Mouse (Mus musculus) spleen, adult 2 months (tissue): Measurements from ENCODE around the gene Arv1. TPM values are rescaled to one million over a fixed set of nuclear protein-coding genes. Genes with fewer than 3 reads are reported as not detected.
A peak's percentile ranks its signal among the peaks of the same experiment; 100 is the strongest.

Source experiments
- DNase-seq, 2 experiments: peaks; one replicate each; pipeline versions ENCODE4 v3.0.0 to v3.0.0-alpha.2; 2012 to 2021; ENCODE audit warnings: low spot score in 2 of 2, low read depth in 1 of 2
- H3K27ac ChIP-seq: fragments of 200-500 bp; 2 replicates; pipeline ENCODE4 v1.5.1; 2012; ENCODE audit warnings: low read length, inconsistent platforms; ENCODE audit not compliant: insufficient read depth
- H3K27me3 ChIP-seq: fragments of 200-500 bp; 2 replicates; pipeline ENCODE4 v1.6.1; 2012; ENCODE audit warnings: mild to moderate bottlenecking, moderate library complexity, low read length, inconsistent platforms; ENCODE audit not compliant: control insufficient read depth, insufficient read depth
- H3K36me3 ChIP-seq: fragments of 200-500 bp; 2 replicates; pipeline ENCODE4 v1.6.1; 2012; ENCODE audit warnings: mild to moderate bottlenecking, low read length, inconsistent platforms; ENCODE audit not compliant: control insufficient read depth, insufficient read depth
- H3K4me1 ChIP-seq: fragments of 200-500 bp; 2 replicates; pipeline ENCODE4 v1.6.1; 2011; ENCODE audit warnings: inconsistent platforms; ENCODE audit not compliant: control insufficient read depth, insufficient read depth, insufficient read length
- H3K4me3 ChIP-seq: fragments of 200-500 bp; 2 replicates; pipeline ENCODE4 v1.5.1; 2011; ENCODE audit warnings: mild to moderate bottlenecking, inconsistent platforms; ENCODE audit not compliant: insufficient read depth, insufficient read length; ENCODE audit errors: extremely low read depth
- CTCF ChIP-seq: fragments of 200-500 bp; IDR thresholded peaks from 2 replicates; pipeline ENCODE4 v1.5.1; 2011; ENCODE audit warnings: mild to moderate bottlenecking, inconsistent platforms; ENCODE audit not compliant: insufficient read depth, insufficient read length, insufficient replicate concordance; ENCODE audit errors: extremely low read depth
- POLR2A ChIP-seq: fragments of 200-500 bp; IDR thresholded peaks from 2 replicates; pipeline ENCODE4 v1.6.1; 2011; ENCODE audit warnings: low read depth, low read length, inconsistent platforms
- WGBS: fragments of 180-500 bp; shearing (Covaris S2); methylation state at CpG from one replicate; pipeline ENCODE4 v1.1.7; 2018; 5-methylcytosine and 5-hydroxymethylcytosine counted together
- polyA plus RNA-seq: library from polyadenylated mRNA; depleted of rRNA; stranded (reverse); fragments of >200 nt; gene quantifications from 2 replicates; pipeline ENCODE4 v1.2.3, GENCODE M21; 2012; rRNA removed

Gene Arv1
- polyA plus RNA-seq, result 18.0 and 19.4 TPM in 2 replicates

- Histone ChIP-seq H3K27ac (peak within 1 kb of the TSS; percentile 72), H3K36me3 (0 out of 2 replicates have a peak, but pooled peaks cover 3% of the 10 kb centered on the region), H3K4me3 (peak within 1 kb of the TSS; percentile 86), H3K27me3 (no peaks in the 10 kb centered on the region), H3K4me1 (peaks cover 7% of the 10 kb centered on the region; the same call in 1 of the 2 replicates)
- peak; percentile 93 to 96 for DNase-seq
- TF ChIP-seq POLR2A (peak; percentile 14), CTCF (no peak)
- under 1% methylated on average over 59 of the region's 59 CpGs for WGBS
These were observed at the start of gene Arv1, which contains the start of gene Ttc13 for GRCm38 (mm10) chr8:124721862-124722515. Gene Arv1 (plus strand): TSS chr8:124722139. Gene Ttc13 (minus strand): TSS chr8:124721983.

GRCm38 (mm10) chr8:124672345-124672744, 49.6 kb upstream of the Arv1 start:
- peaks cover 21% of the 10 kb centered on the region for H3K36me3 ChIP-seq
- no peak for DNase-seq
- H3K27ac ChIP-seq, result no peak overlapping the region
- H3K27me3 ChIP-seq, result no peaks in the 10 kb centered on the region
- H3K4me3 ChIP-seq, result no peak overlapping the region
- H3K4me1 ChIP-seq, result no peaks in the 10 kb centered on the region
- no peak for TF ChIP-seq CTCF
- TF ChIP-seq POLR2A, result no peak
- 90% methylated on average over 2 of the region's 2 CpGs for WGBS

GRCm38 (mm10) chr8:124676661-124677060, 45.3 kb upstream of the Arv1 start:
- Histone ChIP-seq H3K36me3 (peaks cover 36% of the 10 kb centered on the region), H3K27ac (no peak overlapping the region), H3K27me3 (no peaks in the 10 kb centered on the region), H3K4me1 (no peaks in the 10 kb centered on the region), H3K4me3 (no peak overlapping the region)
- no peak for DNase-seq
- TF ChIP-seq CTCF (no peak), POLR2A (no peak)
- WGBS, result 67% methylated on average over 4 of the region's 4 CpGs

GRCm38 (mm10) chr8:124677078-124677477, 44.9 kb upstream of the Arv1 start:
- WGBS, result 93% methylated on average over 7 of the region's 7 CpGs
- Histone ChIP-seq H3K36me3 (peaks cover 40% of the 10 kb centered on the region), H3K4me1 (no peaks in the 10 kb centered on the region), H3K27ac (no peak overlapping the region), H3K27me3 (no peaks in the 10 kb centered on the region), H3K4me3 (no peak overlapping the region)
- TF ChIP-seq POLR2A, result no peak
- TF ChIP-seq CTCF, result no peak
- DNase-seq, result no peak

GRCm38 (mm10) chr8:124677486-124677885, 44.5 kb upstream of the Arv1 start:
- 75% methylated on average over 12 of the region's 12 CpGs for WGBS
- DNase-seq, result peak in 1 of 2 experiments; percentile 35

GRCm38 (mm10) chr8:124678246-124678645, 43.7 kb upstream of the Arv1 start:
- no peak for DNase-seq
- H3K4me3 ChIP-seq, result no peak overlapping the region
- H3K36me3 ChIP-seq, result peaks cover 39% of the 10 kb centered on the region
- H3K27ac ChIP-seq, result no peak overlapping the region
- H3K4me1 ChIP-seq, result no peaks in the 10 kb centered on the region
- TF ChIP-seq CTCF, result no peak
- TF ChIP-seq POLR2A, result no peak
- no peaks in the 10 kb centered on the region for H3K27me3 ChIP-seq
- WGBS, result 94% methylated on average over 13 of the region's 13 CpGs

More at GRCm38 (mm10) chr8:124677486-124677885, 44.5 kb upstream of the Arv1 start:
- H3K36me3 ChIP-seq, result peaks cover 43% of the 10 kb centered on the region
- H3K27ac ChIP-seq, result no peak overlapping the region
- no peak overlapping the region for H3K4me3 ChIP-seq
- H3K4me1 ChIP-seq, result no peaks in the 10 kb centered on the region
- H3K27me3 ChIP-seq, result no peaks in the 10 kb centered on the region
- peak; percentile 77; the same call in 1 of the 2 replicates for TF ChIP-seq CTCF
- no peak for TF ChIP-seq POLR2A
